Comparison of ENCODE assay signal across 7 mouse cellular contexts in genomic region chr7:136496335-136497242, GRCm38 (mm10).
A peak's percentile ranks its signal among the peaks of the same experiment; 100 is the strongest.
DNase-seq lines count a peak whose midpoint lies in the region; ATAC-seq lines count a peak whose summit lies in the region.

No protein-coding gene starts in this region.

- H3K27me3 ChIP-seq in neural tube, embryonic 11.5 days (ENCODE audit: control insufficient read depth, insufficient read depth, low read length), result no peaks in the 10 kb centered on the region; the same call in 1 of the 2 replicates
- 0 out of 2 replicates have a peak, but pooled peaks cover 4% of the 10 kb centered on the region for H3K27me3 ChIP-seq in stomach, embryonic 16.5 days (ENCODE audit: control insufficient read depth, insufficient read depth, low read length)

- H3K4me3 ChIP-seq in neural tube, embryonic 11.5 days (ENCODE audit: low read depth, low read length), result no peak overlapping the region
- no peak overlapping the region for H3K4me3 ChIP-seq in stomach, embryonic 16.5 days (replicated peaks; ENCODE audit: low read length)

- H3K9me3 ChIP-seq in neural tube, embryonic 11.5 days (ENCODE audit: control insufficient read depth, low read length), result no peaks in the 10 kb centered on the region
- H3K9me3 ChIP-seq in stomach, embryonic 16.5 days (replicated peaks; ENCODE audit: control insufficient read depth, low read length), result no peaks in the 10 kb centered on the region

- peak; percentile 48 for DNase-seq in neural tube, embryonic 11.5 days (ENCODE audit: low spot score)
- DNase-seq in neural tube, embryonic 10.5 days (ENCODE audit: extremely low spot score, low spot score), result no peak
- peak; percentile 28 to 31 for DNase-seq in left cerebral cortex, postnatal 36 days (ENCODE audit: low spot score in 2 of 2)
- DNase-seq in cerebellum, postnatal 14 days, result no peak
- DNase-seq in Muller cell, postnatal 12 days (ENCODE audit: inconsistent ontology term), result no peak

- H3K9ac ChIP-seq in neural tube, embryonic 11.5 days (ENCODE audit: low read length), result 0 out of 2 replicates have a peak overlapping the region, but pooled peaks have one; percentile 18
- no peak overlapping the region for H3K9ac ChIP-seq in stomach, embryonic 16.5 days (ENCODE audit: low read length)

- H3K4me2 ChIP-seq in neural tube, embryonic 11.5 days (ENCODE audit: low read depth), result peak overlapping the region; percentile 35
- no peak overlapping the region for H3K4me2 ChIP-seq in stomach, embryonic 16.5 days (ENCODE audit: low read depth, low read length)

- 28% methylated on average over 19 of the region's 19 CpGs for WGBS in neural tube, embryonic 11.5 days
- WGBS in stomach, embryonic 16.5 days, result 51% methylated on average over 19 of the region's 19 CpGs

- H3K36me3 ChIP-seq in neural tube, embryonic 11.5 days (ENCODE audit: control insufficient read depth, insufficient read depth, low read length), result no peaks in the 10 kb centered on the region
- H3K36me3 ChIP-seq in stomach, embryonic 16.5 days (ENCODE audit: control insufficient read depth, insufficient read depth, low read length), result no peaks in the 10 kb centered on the region

- intact Hi-C loops in left cerebral cortex, postnatal 36 days (cut with DNase I), result no loop called here

- H3K4me1 ChIP-seq in neural tube, embryonic 11.5 days (ENCODE audit: control insufficient read depth, insufficient read depth, low read length), result peaks cover 12% of the 10 kb centered on the region; the same call in 1 of the 2 replicates
- H3K4me1 ChIP-seq in stomach, embryonic 16.5 days (ENCODE audit: control insufficient read depth, insufficient read depth, low read length), result no peaks in the 10 kb centered on the region

- H3K27ac ChIP-seq in neural tube, embryonic 11.5 days (ENCODE audit: low read depth, low read length), result peak overlapping the region; percentile 46; the same call in 1 of the 2 replicates
- peak overlapping the region; percentile 7; the same call in 1 of the 2 replicates for H3K27ac ChIP-seq in stomach, embryonic 16.5 days (ENCODE audit: low read length)

- no peak for ATAC-seq in neural tube, embryonic 11.5 days (ENCODE audit: insufficient read depth, low FRiP score, low TSS enrichment)
- peak; percentile 63 for ATAC-seq in granulocyte monocyte progenitor cell, adult 5-6 weeks (replicated peaks; ENCODE audit: poor library complexity, severe bottlenecking)
- no peak; the same call in 1 of the 2 replicates for ATAC-seq in stomach, embryonic 16.5 days (ENCODE audit: insufficient read depth, low FRiP score)

Comparison
In these comparisons a context has a peak if more than half of its experiments do, and no peak if none do; other contexts are left out.
1. DNase-seq: peak in neural tube, embryonic 11.5 days (single experiment) and left cerebral cortex, postnatal 36 days (2 of 2); none in neural tube, embryonic 10.5 days (single experiment), cerebellum, postnatal 14 days (0 of 2) and Muller cell, postnatal 12 days (single experiment).